Mouse (Mus musculus) frontal cortex, postnatal 14 days (tissue): Measurements from ENCODE around the gene Mus81.
"Not testable (repeated sequence)": the region's sequence is repeated elsewhere in the genome, so short reads cannot be mapped to it uniquely, and the experiment has no call there.

Source experiments
- DNase-seq, 2 experiments: peaks; one replicate each; pipeline ENCODE4 v3.0.0; 2022; ENCODE audit warnings: low spot score in 2 of 2

Mus81 gene

GRCm38 (mm10) chr19:5492641-5493040 is 4.4 kb upstream of the Mus81 start:
- DNase-seq = no peak

GRCm38 (mm10) chr19:5490898-5491708 is 2.9 kb upstream of the Mus81 start:
- peak; percentile 71 to 74 for DNase-seq

- peak; percentile 92 to 93 for DNase-seq
These were observed 2.2 kb upstream of the Mus81 start, which contains the start of gene Cfl1 for GRCm38 (mm10) chr19:5490313-5490897. Gene Cfl1, plus strand, starts transcription at chr19:5490455.

- DNase-seq = not testable (repeated sequence)
These were observed 1.5 kb upstream of the Mus81 start for GRCm38 (mm10) chr19:5489721-5490120.

- peak; percentile 97 to 98 for DNase-seq
These were observed 823 bp upstream of the Mus81 start for GRCm38 (mm10) chr19:5488878-5489571.

- no peak for DNase-seq
These were observed 1.4 kb downstream of the Mus81 start for GRCm38 (mm10) chr19:5486771-5487170.

- DNase-seq = no peak
These were observed 1.9 kb downstream of the Mus81 start for GRCm38 (mm10) chr19:5486286-5486685.

- DNase-seq = no peak
These were observed 2.4 kb downstream of the Mus81 start for GRCm38 (mm10) chr19:5485821-5486220.

GRCm38 (mm10) chr19:5485371-5485770 is 2.8 kb downstream of the Mus81 start:
- DNase-seq = no peak

GRCm38 (mm10) chr19:5484496-5484895 is 3.7 kb downstream of the Mus81 start:
- no peak for DNase-seq

GRCm38 (mm10) chr19:5483386-5484359 is 4.5 kb downstream of the Mus81 start:
- no peak for DNase-seq

GRCm38 (mm10) chr19:5481398-5481797 is 6.8 kb downstream of the Mus81 start:
- DNase-seq = no peak

GRCm38 (mm10) chr19:5480016-5480415 is 8.2 kb downstream of the Mus81 start:
- no peak for DNase-seq

GRCm38 (mm10) chr19:5477668-5478300 is 10.4 kb downstream of the Mus81 start:
- no peak for DNase-seq

- DNase-seq = no peak
These were observed 11.1 kb downstream of the Mus81 start for GRCm38 (mm10) chr19:5477004-5477667.

GRCm38 (mm10) chr19:5475069-5475714 is 13.0 kb downstream of the Mus81 start:
- DNase-seq = no peak

GRCm38 (mm10) chr19:5474281-5475068 is 13.7 kb downstream of the Mus81 start:
- DNase-seq = no peak

- peak in 1 of 2 experiments; percentile 57 for DNase-seq
These were observed 14.5 kb downstream of the Mus81 start, which contains the start of gene Efemp2 for GRCm38 (mm10) chr19:5473720-5474119. Gene Efemp2, plus strand, starts transcription at chr19:5473954.

GRCm38 (mm10) chr19:5472857-5473256 is 15.3 kb downstream of the Mus81 start:
- DNase-seq = no peak
